Mouse (Mus musculus) spleen, embryonic (tissue): ENCODE data around the gene Gm8922.
"Not testable (repeated sequence)": the region's sequence is repeated elsewhere in the genome, so short reads cannot be mapped to it uniquely, and the experiment has no call there.

ENCODE experiments used
- CTCF ChIA-PET: fragments of 350-600 bp; sonication (Branson Sonifier 250); formaldehyde crosslinking; loops from one replicate; lab custom pipeline; 2022; lab: Charles Lee

Gm8922 gene

DNA sequence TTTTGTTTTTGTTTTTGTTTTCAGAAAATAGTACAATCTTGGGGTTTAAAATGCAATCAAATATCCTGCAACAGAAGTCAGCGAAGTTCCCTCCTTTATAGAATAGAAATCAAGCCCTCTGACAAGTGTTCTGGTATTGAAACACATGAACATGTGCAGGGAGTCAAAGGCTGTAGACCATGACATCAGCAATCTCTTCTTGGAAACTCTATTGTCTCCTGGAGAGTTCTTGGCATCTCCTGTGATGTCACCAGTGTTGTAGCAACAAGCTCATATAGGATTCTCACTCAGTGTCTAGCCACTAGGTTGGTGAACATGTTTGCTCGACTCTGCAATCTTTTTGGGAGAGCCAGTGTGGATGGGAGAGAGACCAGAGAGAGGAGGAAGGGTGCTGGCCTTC, at the start of gene Gm8922:
TSS of gene Gm8922 (plus strand) at position 301 of the 400 bp plus-strand sequence.
- CTCF ChIA-PET = not testable (repeated sequence)
